Mouse (Mus musculus) kidney, postnatal 0 days (tissue): Measurements from ENCODE around the gene Ramac. TPM values are rescaled to one million over a fixed set of nuclear protein-coding genes. Genes with fewer than 3 reads are reported as not detected.

Experiments used
- ATAC-seq: fragments of 200-750 bp; cut with Nextera tagmentation; replicated peaks from 2 replicates; pipeline ENCODE4 v1.8.0; 2017; ENCODE audit warnings: low read depth, moderate number of reproducible peaks, moderate TSS enrichment, moderate library complexity; ENCODE audit not compliant: low FRiP score
- DNase-seq: peaks from one replicate; pipeline ENCODE4 v3.0.0-alpha.2; 2016; ENCODE audit warnings: low spot score
- H3K27ac ChIP-seq: fragments of 300-500 bp; sonication (generic); 2 replicates; pipeline ENCODE4 v1.5.1; 2014; ENCODE audit warnings: mild to moderate bottlenecking
- H3K27me3 ChIP-seq: fragments of 300-500 bp; sonication (generic); 2 replicates; pipeline ENCODE4 v1.6.1; 2014; ENCODE audit warnings: low read length, mixed read lengths; ENCODE audit not compliant: insufficient read depth
- H3K36me3 ChIP-seq: fragments of 300-500 bp; sonication (generic); 2 replicates; pipeline ENCODE4 v1.6.1; 2014; ENCODE audit warnings: low read length, mixed read lengths; ENCODE audit not compliant: insufficient read depth
- H3K4me1 ChIP-seq: fragments of 300-500 bp; sonication (generic); replicated peaks from 2 replicates; pipeline ENCODE4 v1.6.1; 2014; ENCODE audit warnings: antibody characterized with exemption, low read length, mixed read lengths; ENCODE audit not compliant: insufficient read depth
- H3K4me2 ChIP-seq: fragments of 300-500 bp; sonication (generic); 2 replicates; pipeline ENCODE4 v1.6.1; 2014; ENCODE audit warnings: mild to moderate bottlenecking, low read length, moderate library complexity, mixed read lengths
- H3K4me3 ChIP-seq: fragments of 300-500 bp; sonication (generic); replicated peaks from 2 replicates; pipeline ENCODE4 v1.5.1; 2014; ENCODE audit warnings: low read depth, low read length
- H3K9ac ChIP-seq: fragments of 300-500 bp; sonication (generic); 2 replicates; pipeline ENCODE4 v1.6.1; 2014; ENCODE audit warnings: low read depth, low read length
- H3K9me3 ChIP-seq: fragments of 300-500 bp; sonication (generic); replicated peaks from 2 replicates; pipeline ENCODE4 v1.6.1; 2016; ENCODE audit warnings: low read length, inconsistent platforms, mixed read lengths
- CTCF ChIP-seq: IDR thresholded peaks from 2 replicates; pipeline ENCODE4 v1.5.1; 2016; ENCODE audit warnings: antibody characterized with exemption, low read depth, mild to moderate bottlenecking, moderate library complexity
- WGBS: fragments of 180-500 bp; shearing (Covaris S2); extraction: QIAGEN DNeasy Blood & Tissue Kit; methylation state at CpG from one replicate; pipeline ENCODE4 v1.1.7; 2014; 5-methylcytosine and 5-hydroxymethylcytosine counted together
- polyA plus RNA-seq: library from polyadenylated mRNA; unstranded; fragments of >200 nt; fragmentation: Nextera tagmentation; extraction: Ambion mirVana; gene quantifications from 2 replicates; pipeline ENCODE4 v1.2.1, GENCODE M21; 2015

The Ramac gene
- polyA plus RNA-seq, 1 experiment from 2014 or later = 175 TPM

- ATAC-seq (no peak), DNase-seq (peak; percentile 9)
- Histone ChIP-seq H3K36me3 (no peaks in the 10 kb centered on the region), H3K4me1 (no peaks in the 10 kb centered on the region), H3K4me2 (no peak overlapping the region), H3K4me3 (no peak overlapping the region), H3K9ac (no peak overlapping the region), H3K27me3 (no peaks in the 10 kb centered on the region), H3K27ac (no peak overlapping the region), H3K9me3 (no peaks in the 10 kb centered on the region)
- WGBS = 38% methylated on average over 2 of the region's 2 CpGs
- TF ChIP-seq CTCF = no peak
Measured at GRCm38 (mm10) chr7:81726728-81727005, 36.1 kb upstream of the Ramac start.

GRCm38 (mm10) chr7:81727716-81728115 is 35.0 kb upstream of the Ramac start:
- H3K27ac ChIP-seq = no peak overlapping the region
- DNase-seq = no peak
- 63% methylated on average over 9 of the region's 9 CpGs for WGBS
- no peaks in the 10 kb centered on the region for H3K27me3 ChIP-seq
- H3K9ac ChIP-seq = no peak overlapping the region
- H3K4me3 ChIP-seq = no peak overlapping the region
- no peak overlapping the region for H3K4me2 ChIP-seq
- H3K36me3 ChIP-seq = no peaks in the 10 kb centered on the region
- H3K9me3 ChIP-seq = no peaks in the 10 kb centered on the region
- ATAC-seq = no peak
- H3K4me1 ChIP-seq = no peaks in the 10 kb centered on the region
- TF ChIP-seq CTCF = no peak

- no peaks in the 10 kb centered on the region for H3K36me3 ChIP-seq
- ATAC-seq (no peak), DNase-seq (no peak)
- no peak overlapping the region for H3K27ac ChIP-seq
- no peaks in the 10 kb centered on the region for H3K9me3 ChIP-seq
- no peak for TF ChIP-seq CTCF
- no peak overlapping the region for H3K4me2 ChIP-seq
- H3K27me3 ChIP-seq = no peaks in the 10 kb centered on the region
- no peaks in the 10 kb centered on the region for H3K4me1 ChIP-seq
- no peak overlapping the region for H3K4me3 ChIP-seq
- WGBS = 86% methylated on average over 9 of the region's 9 CpGs
- no peak overlapping the region for H3K9ac ChIP-seq
Measured at GRCm38 (mm10) chr7:81729787-81730186, 32.9 kb upstream of the Ramac start.

DNA sequence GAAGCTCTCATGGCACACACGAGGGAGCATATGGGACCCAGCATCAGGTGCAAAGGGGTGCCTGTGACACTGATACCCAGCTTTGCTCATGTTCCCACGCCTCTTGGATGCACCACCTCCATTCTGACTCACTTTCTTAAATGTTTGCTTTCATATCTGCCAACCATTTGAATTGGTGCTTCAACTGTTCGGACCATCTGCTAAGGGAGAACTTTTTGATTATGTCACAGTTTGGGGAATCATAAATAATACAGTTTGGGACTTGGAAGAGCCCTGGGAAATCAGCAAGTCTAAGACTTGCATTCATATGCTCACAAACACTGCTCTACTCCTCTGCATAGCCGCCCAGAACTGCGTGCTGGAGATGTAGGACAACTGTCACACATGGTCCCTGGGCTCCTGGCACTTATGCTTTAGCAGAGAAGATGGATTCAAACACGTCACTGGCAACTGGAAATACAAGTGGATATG is 31.5 kb upstream of the Ramac start:
- Histone ChIP-seq H3K27me3 (no peaks in the 10 kb centered on the region), H3K4me1 (no peaks in the 10 kb centered on the region), H3K36me3 (no peaks in the 10 kb centered on the region), H3K4me2 (no peak overlapping the region), H3K9me3 (no peaks in the 10 kb centered on the region), H3K4me3 (no peak overlapping the region), H3K9ac (no peak overlapping the region), H3K27ac (no peak overlapping the region)
- DNase-seq (no peak), ATAC-seq (no peak)
- 81% methylated on average over 6 of the region's 6 CpGs for WGBS
- TF ChIP-seq CTCF = no peak

DNA sequence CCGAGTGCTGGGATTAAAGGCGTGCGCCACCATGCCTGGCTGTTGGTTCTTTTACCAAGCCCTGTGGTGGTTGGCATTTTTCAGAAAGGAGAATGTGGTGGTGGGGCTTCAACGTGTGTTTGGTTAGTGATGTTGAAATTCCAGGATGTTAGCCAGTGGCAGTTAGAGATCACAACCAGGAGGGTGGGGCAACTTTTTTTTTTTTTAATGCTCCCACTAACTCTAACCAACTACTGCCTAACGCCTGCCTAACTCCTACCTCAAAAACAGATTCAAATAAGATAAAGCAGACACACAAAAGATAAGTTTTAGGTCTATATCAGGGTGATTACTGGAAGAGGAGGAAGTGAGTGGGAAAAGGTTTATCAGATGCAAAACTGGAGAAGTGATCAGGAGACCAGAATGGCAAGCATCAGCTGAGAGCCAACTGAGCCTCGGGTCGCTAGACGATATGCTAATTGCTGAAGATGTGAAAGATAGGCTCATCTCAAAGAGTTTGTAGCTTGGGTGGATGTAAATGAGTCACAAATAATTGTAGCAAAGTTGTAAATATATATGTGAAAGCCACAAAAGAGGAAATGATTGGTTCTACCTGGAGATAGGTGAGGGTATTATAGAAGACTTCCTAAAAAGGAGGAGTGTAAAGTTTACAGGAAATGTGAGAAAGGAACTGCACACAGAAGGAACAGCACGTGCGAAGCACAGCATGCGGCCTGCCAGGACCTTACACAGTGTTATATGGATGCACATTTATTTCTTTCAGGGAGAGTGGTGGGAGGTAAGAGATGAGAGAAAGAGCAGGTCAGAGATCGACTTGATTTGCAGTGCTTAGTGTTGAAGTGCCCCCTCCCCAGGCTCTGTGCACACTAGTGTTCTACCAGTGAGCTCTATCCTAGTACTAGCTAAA is 30.3 kb upstream of the Ramac start:
- no peak overlapping the region for H3K4me2 ChIP-seq
- no peak overlapping the region for H3K27ac ChIP-seq
- TF ChIP-seq CTCF = no peak
- WGBS = 81% methylated on average over 12 of the region's 12 CpGs
- DNase-seq (no peak), ATAC-seq (no peak)
- no peak overlapping the region for H3K4me3 ChIP-seq
- no peaks in the 10 kb centered on the region for H3K9me3 ChIP-seq
- no peaks in the 10 kb centered on the region for H3K27me3 ChIP-seq
- H3K4me1 ChIP-seq = no peaks in the 10 kb centered on the region
- no peaks in the 10 kb centered on the region for H3K36me3 ChIP-seq
- H3K9ac ChIP-seq = no peak overlapping the region

GRCm38 (mm10) chr7:81735300-81736048 is 27.3 kb upstream of the Ramac start:
- no peak overlapping the region for H3K4me2 ChIP-seq
- H3K36me3 ChIP-seq = no peaks in the 10 kb centered on the region
- DNase-seq (peak; percentile 6), ATAC-seq (no peak)
- H3K4me1 ChIP-seq = no peaks in the 10 kb centered on the region
- H3K27ac ChIP-seq = no peak overlapping the region
- no peaks in the 10 kb centered on the region for H3K27me3 ChIP-seq
- H3K4me3 ChIP-seq = no peak overlapping the region
- H3K9ac ChIP-seq = no peak overlapping the region
- no peak for TF ChIP-seq CTCF
- no peaks in the 10 kb centered on the region for H3K9me3 ChIP-seq
- 51% methylated on average over 9 of the region's 9 CpGs for WGBS
